Mouse (Mus musculus) heart, adult 8-10 months (tissue): ENCODE results near the gene Prickle2. TPM values are rescaled to one million over a fixed set of nuclear protein-coding genes. Genes with fewer than 3 reads are reported as not detected.

Experiments
- DNase-seq: peaks from one replicate; pipeline ENCODE4 v3.0.0; 2022; ENCODE audit warnings: low spot score
- total RNA-seq, 4 experiments: library from RNA; stranded (reverse); gene quantifications; 2 replicates each; pipeline ENCODE4 v1.2.4; 2022

The Prickle2 gene
- total RNA-seq, 4 experiments from 2014 or later, result 4.2 to 5.7 (median 5.1) TPM

GRCm38 (mm10) chr6:92518438-92518968 lies 187.5 kb downstream of the Prickle2 start:
- DNase-seq, result no peak

DNA sequence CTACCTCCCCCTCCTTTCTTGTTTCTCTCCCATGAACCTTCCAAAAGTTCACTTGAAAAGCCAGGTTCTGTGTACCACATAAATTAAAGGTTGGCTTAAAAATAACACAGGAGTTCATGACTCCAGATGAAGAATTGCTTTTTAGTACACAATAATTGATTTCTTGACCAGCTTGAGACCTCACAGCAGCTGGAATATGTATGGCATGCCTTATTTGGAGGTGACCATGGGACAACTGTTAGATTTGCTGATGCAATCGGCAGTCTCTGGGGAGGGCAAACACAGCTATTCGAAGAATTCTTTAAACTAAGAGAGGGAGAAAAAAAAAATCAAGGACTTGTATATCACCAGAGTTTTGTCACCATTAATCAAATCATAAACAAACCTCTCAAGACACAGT lies 189.0 kb downstream of the Prickle2 start:
- no peak for DNase-seq

- DNase-seq, result no peak
Measured at GRCm38 (mm10) chr6:92512001-92512400, 194.0 kb downstream of the Prickle2 start.

GRCm38 (mm10) chr6:92509712-92510111 lies 196.2 kb downstream of the Prickle2 start:
- no peak for DNase-seq

GRCm38 (mm10) chr6:92506276-92506675 lies 199.7 kb downstream of the Prickle2 start:
- DNase-seq, result no peak

- DNase-seq, result no peak
Measured at GRCm38 (mm10) chr6:92499449-92499848, 206.5 kb downstream of the Prickle2 start.

DNA sequence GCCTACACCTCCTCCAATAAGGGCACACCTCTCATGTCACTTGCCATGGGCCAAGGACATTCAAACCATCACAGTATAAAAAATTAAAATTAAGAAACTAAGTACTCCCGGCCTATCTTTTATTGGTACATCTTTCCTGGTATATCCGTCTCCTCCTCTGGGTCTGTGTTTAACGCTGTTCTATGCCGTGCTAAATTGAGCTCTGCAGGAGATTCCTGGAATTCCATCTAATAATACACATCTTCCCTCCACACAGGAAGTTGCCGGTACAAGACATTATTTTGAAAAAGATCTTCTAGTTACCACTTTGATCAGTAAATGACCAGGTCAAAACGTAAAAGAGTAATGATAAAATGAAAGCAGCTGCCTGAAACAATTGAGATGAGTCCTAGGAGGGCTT lies 207.4 kb downstream of the Prickle2 start:
- no peak for DNase-seq

- DNase-seq, result no peak
Measured at GRCm38 (mm10) chr6:92497279-92497678, 208.7 kb downstream of the Prickle2 start.

DNA sequence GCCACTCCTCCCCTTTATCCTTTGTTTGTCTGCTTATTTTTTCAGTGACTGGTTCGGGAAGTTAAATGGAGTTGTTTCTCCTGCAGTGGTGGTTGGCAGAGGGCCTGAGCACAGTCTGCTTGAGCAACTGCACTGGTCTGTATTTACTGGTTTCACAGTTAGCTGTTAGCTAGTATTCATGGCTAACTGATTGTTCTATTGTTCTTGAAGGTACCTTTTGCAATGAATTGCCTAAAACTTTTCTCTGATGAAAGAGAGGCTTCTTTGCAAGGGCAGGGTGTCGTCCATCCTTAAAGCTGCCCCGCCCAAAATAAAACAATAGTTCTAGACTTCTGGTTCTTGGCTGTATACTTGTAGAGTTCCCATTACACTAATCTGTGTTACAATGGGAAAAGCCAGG lies 210.5 kb downstream of the Prickle2 start:
- DNase-seq, result no peak

DNA sequence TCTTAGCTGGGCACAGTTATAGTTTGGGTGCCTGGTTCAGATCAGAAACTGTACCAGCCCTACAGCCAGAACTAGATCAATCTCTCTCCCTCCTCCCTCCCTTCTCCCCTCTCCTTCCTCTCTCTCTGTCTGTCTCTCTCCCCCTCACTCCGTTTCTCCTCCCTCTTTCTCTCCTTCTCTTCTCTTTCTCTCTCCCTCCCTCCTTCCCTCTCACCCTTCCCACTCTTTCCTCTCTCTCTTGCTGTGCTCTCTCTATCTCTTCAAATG lies 224.3 kb downstream of the Prickle2 start:
- DNase-seq, result no peak

DNA sequence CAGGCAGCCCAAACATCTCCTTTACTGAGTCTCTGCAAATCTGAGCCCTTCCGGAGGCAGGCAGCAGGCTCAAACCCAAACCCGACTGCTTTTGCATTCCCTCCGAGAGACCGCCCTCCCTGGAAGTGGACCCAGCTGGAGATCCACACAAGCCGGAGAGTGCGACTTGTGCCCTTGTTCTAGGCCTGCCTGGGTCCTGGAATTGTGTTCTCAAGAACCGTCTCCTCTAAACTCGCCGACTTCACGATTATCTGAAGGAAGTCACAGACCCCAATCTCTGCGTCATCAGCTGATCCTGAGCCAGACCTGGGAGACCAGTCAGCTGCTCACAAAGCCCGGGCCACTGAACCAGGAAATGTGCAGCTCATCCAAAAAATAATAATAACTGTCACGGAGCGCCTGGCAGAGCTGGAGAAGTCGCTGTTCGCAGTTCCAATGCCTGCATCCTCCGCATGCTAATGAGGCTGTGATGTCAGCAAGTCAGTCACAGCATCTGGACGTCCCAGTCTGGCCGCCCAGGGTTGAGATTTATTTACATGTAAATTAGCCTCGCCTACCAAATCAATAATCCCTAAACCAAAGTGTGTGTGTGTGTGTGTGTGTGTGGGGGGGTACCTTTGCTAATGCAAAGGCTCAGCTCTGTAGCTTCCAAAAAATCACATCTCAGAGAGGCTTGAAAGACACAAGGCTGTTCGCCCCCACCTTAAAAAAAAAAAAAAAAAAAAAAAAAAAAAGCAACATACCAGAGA lies 224.8 kb downstream of the Prickle2 start:
- peak; percentile 79 for DNase-seq

GRCm38 (mm10) chr6:92478612-92479011 lies 227.3 kb downstream of the Prickle2 start:
- no peak for DNase-seq

DNA sequence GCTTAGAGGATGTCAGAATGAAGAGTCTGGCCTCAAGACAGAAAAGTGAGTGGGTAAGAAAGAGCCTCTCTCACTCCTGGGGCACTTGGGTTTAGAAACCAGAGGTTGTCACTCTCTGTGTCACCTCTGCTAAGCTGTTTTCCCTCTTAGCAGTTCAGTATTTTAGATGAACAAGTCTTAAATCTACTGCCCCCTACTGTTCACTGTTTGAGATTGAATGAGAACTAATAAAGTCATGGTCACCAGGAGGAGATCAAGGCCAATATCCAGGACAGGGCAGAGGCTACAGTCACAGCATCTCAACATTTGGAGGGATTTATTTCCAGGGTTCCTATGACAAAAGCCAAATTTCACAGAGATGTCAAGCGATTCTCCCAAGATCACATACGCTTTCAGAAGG lies 228.3 kb downstream of the Prickle2 start:
- DNase-seq, result peak; percentile 65

DNA sequence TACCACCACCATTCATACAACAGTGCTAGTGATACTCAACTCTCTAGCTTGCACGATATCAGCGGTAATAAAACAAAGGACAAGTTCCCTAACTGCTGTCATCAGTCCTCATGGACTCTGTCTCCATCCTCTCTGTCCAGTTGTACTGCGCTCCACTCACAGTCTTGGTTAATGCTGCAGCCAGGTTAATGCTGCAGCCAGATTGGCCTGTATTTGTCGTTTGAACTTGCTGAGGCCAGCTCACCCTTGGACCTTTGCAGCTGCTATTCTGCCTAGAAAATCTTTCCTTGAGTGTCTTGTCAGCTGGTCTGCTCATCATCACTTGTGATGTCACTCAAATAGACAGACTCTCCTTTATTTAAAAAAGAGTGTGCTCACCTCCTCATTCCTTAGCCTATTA lies 236.5 kb downstream of the Prickle2 start:
- DNase-seq, result no peak

DNA sequence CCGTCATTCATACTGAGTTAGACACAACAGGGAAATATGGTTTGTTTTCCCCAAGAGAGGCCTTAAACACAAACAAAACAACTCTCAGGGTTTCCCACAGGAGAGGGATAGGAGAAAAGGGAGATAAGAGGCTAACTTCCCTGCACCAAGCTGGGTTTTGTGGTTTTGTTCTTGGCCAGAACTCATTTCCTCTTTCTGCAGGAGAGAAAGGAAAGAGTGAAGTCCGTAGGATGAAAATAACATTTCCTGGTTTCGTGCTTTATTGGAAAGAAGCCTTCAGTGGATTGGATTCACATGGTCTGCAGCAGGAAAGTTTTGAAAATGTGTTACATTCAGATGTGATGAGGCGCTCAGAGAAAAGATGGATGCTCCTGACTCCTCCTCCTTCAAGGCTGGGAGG lies 237.1 kb downstream of the Prickle2 start:
- DNase-seq, result peak; percentile 62

DNA sequence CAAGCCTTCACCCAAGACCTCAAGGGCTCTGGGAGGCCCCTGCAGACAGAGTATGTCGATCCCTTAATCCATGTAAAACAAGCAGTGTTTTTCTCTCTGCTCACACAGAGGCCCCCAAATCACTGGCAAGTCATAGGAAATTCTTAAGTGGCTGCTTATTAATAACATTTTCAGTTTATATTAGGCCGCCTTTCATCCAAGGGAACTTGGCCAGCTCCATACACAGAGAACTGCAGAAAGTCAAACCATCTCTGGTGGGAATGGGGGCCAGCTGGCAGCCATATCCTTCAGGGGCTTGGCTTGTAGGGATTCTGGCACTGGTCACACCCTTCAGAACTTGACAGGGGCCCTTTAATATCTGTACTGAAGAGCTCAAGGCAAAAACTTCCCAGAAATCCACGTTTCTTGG lies 237.6 kb downstream of the Prickle2 start:
- no peak for DNase-seq

DNA sequence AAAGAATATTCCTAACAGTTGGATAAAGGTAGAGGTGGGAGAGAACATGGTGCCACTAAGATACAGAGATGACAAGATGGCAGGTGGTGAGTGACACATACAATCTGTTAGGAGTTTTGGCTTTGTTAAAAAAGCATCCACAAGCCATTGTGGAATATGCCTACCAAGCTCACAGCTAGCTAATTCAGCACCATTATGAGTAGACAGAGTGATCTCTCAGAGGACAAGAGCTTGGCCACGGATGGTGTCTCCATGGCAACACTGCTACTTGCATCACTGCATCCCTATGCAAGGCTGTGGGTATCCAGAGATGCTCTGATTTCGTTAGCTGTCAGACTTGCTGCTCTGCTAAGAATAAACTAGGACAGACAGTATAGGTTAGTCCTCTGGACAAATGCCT lies 238.6 kb downstream of the Prickle2 start:
- DNase-seq, result no peak

DNA sequence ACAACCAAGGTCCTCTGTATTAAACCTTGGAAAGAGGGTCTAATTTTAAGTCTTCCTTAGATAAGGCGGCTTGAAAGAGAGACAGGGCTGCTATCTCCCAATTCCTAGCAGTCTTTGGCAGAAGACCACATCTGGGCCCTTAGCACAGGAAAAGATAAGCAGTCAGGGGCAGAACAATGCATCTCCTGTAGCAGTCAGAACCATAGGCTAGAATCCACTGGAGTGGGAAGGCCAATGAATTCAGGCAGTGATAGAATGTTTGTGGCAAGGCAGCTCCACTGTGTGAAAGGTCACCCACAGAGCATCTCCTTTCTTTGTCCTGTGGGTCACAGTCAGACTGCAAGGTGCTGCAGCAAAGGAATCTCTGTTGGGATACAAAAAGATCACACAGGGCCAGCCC lies 240.3 kb downstream of the Prickle2 start:
- no peak for DNase-seq

- DNase-seq, result peak; percentile 77
Measured at GRCm38 (mm10) chr6:92464781-92465337, 241.1 kb downstream of the Prickle2 start.

DNA sequence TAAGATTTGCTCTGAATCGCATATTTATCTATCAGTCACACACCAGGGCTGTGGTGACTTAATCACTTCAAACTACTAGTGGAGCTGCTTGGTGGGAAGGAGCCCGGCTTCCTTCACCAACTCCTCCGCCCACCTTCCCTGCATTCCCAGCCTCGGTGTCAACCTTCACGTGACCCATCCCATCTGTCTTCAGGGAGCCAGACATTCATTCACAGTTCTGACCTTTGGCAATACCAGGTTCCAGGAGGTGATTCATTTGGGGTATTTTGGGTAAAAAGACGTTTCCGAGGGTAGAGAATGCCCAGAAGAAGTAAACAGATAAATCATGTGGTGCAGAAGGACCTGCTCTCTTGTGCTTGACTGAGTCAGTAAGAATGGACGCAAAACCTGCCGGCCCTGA lies 242.2 kb downstream of the Prickle2 start:
- DNase-seq, result no peak

GRCm38 (mm10) chr6:92460750-92461149 lies 245.2 kb downstream of the Prickle2 start:
- no peak for DNase-seq

DNA sequence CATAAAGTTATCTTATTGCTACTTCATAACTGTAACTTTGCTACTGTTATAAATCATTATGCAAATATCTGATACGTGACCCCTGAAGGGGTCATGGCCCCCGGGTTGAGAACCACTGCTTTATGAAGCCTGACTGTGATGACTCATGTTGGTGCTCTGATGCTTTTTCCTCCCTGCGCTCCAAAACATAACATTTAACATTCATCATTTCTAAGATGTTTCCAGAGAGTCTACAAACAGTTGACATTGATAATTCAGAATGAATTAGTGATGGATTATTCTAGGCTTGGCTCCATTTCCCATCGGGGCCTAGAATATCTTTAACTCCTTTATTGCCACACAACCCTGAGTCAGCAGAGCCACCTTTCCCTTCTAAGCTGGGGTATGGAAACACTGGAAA lies 247.9 kb downstream of the Prickle2 start:
- no peak for DNase-seq

GRCm38 (mm10) chr6:92451421-92451820 lies 254.5 kb downstream of the Prickle2 start:
- DNase-seq, result no peak

GRCm38 (mm10) chr6:92449956-92450355 lies 256.0 kb downstream of the Prickle2 start:
- DNase-seq, result no peak
